Mouse (Mus musculus) lung, embryonic 14.5 days (tissue): ENCODE measurements around the gene Fam184a. TPM values are rescaled to one million over a fixed set of nuclear protein-coding genes. Genes with fewer than 3 reads are reported as not detected.

Experiments
- ATAC-seq: fragments of 200-750 bp; cut with Nextera tagmentation; 2 replicates; pipeline ENCODE4 v1.8.0; 2017; ENCODE audit warnings: mild to moderate bottlenecking, moderate TSS enrichment, moderate library complexity; ENCODE audit not compliant: insufficient read depth
- DNase-seq: peaks from one replicate; pipeline ENCODE4 v3.0.0-alpha.2; 2015
- H3K27ac ChIP-seq: fragments of 300-500 bp; sonication (generic); 2 replicates; pipeline ENCODE4 v1.5.1; 2014; ENCODE audit warnings: low read depth, mild to moderate bottlenecking, moderate library complexity
- H3K27me3 ChIP-seq: fragments of 300-500 bp; sonication (generic); 2 replicates; pipeline ENCODE4 v1.6.1; 2014; ENCODE audit warnings: low read length, control low read depth; ENCODE audit not compliant: insufficient read depth
- H3K36me3 ChIP-seq: fragments of 300-500 bp; sonication (generic); 2 replicates; pipeline ENCODE4 v1.6.1; 2014; ENCODE audit warnings: control low read depth; ENCODE audit not compliant: insufficient read depth
- H3K4me1 ChIP-seq: fragments of 300-500 bp; sonication (generic); 2 replicates; pipeline ENCODE4 v1.6.1; 2014; ENCODE audit warnings: antibody characterized with exemption, control low read depth; ENCODE audit not compliant: insufficient read depth
- H3K4me2 ChIP-seq: fragments of 300-500 bp; sonication (generic); 2 replicates; pipeline ENCODE4 v1.6.1; 2014; ENCODE audit warnings: mild to moderate bottlenecking
- H3K4me3 ChIP-seq: fragments of 300-500 bp; sonication (generic); 2 replicates; pipeline ENCODE4 v1.5.1; 2014; ENCODE audit warnings: low read depth, low read length
- H3K9ac ChIP-seq: fragments of 300-500 bp; sonication (generic); 2 replicates; pipeline ENCODE4 v1.6.1; 2014
- H3K9me3 ChIP-seq: fragments of 300-500 bp; sonication (generic); 2 replicates; pipeline ENCODE4 v1.6.1; 2016; ENCODE audit warnings: low read depth, low read length, control low read depth
- CTCF ChIP-seq: IDR thresholded peaks from 2 replicates; pipeline ENCODE4 v1.5.1; 2016; ENCODE audit warnings: antibody characterized with exemption, low read depth
- WGBS: fragments of 180-500 bp; shearing (Covaris S2); extraction: QIAGEN DNeasy Blood & Tissue Kit; methylation state at CpG from one replicate; pipeline ENCODE4 v1.1.7; 2014; 5-methylcytosine and 5-hydroxymethylcytosine counted together
- polyA plus RNA-seq: library from polyadenylated mRNA; unstranded; fragments of >200 nt; fragmentation: Nextera tagmentation; extraction: Ambion mirVana; gene quantifications from 2 replicates; pipeline ENCODE4 v1.2.1, GENCODE M21; 2014

Fam184a gene
- polyA plus RNA-seq, 1 experiment from 2014 or later, result 3.1 TPM

GRCm38 (mm10) chr10:53598821-53599220, 152.1 kb downstream of the Fam184a start:
- TF ChIP-seq CTCF, result no peak
- 51% methylated on average over 5 of the region's 5 CpGs for WGBS
- H3K4me2 ChIP-seq, result peak overlapping the region; percentile 79
- H3K9ac ChIP-seq, result no peak overlapping the region
- H3K27ac ChIP-seq, result no peak overlapping the region; the same call in 1 of the 2 replicates
- H3K27me3 ChIP-seq, result no peaks in the 10 kb centered on the region
- H3K9me3 ChIP-seq, result no peaks in the 10 kb centered on the region
- DNase-seq (peak; percentile 44), ATAC-seq (no peak)
- peaks cover 40% of the 10 kb centered on the region for H3K36me3 ChIP-seq
- H3K4me1 ChIP-seq, result peaks cover 9% of the 10 kb centered on the region
- peak overlapping the region; percentile 92 for H3K4me3 ChIP-seq

- Histone ChIP-seq H3K9me3 (no peaks in the 10 kb centered on the region), H3K27ac (peak overlapping the region; percentile 100), H3K4me2 (peak overlapping the region; percentile 79), H3K9ac (peak overlapping the region; percentile 98), H3K27me3 (no peaks in the 10 kb centered on the region), H3K36me3 (peaks cover 25% of the 10 kb centered on the region), H3K4me1 (peaks cover 9% of the 10 kb centered on the region), H3K4me3 (peak overlapping the region; percentile 92)
- DNase-seq, result peak; percentile 65
- TF ChIP-seq CTCF, result no peak
- under 1% methylated on average over 95 of the region's 99 CpGs for WGBS
- peak; percentile 16; the same call in 1 of the 2 replicates for ATAC-seq
Observed at GRCm38 (mm10) chr10:53597121-53597881, 153.6 kb downstream of the Fam184a start.

- peak; percentile 74 for TF ChIP-seq CTCF
- Histone ChIP-seq H3K4me1 (peaks cover 9% of the 10 kb centered on the region), H3K4me2 (peak within 1 kb of the TSS; percentile 79), H3K4me3 (peak within 1 kb of the TSS; percentile 92), H3K27me3 (no peaks in the 10 kb centered on the region), H3K9ac (peak within 1 kb of the TSS; percentile 98), H3K36me3 (peaks cover 20% of the 10 kb centered on the region), H3K27ac (peak within 1 kb of the TSS; percentile 100), H3K9me3 (no peaks in the 10 kb centered on the region)
- under 1% methylated on average over 48 of the region's 52 CpGs for WGBS
- peak; percentile 99 for ATAC-seq
- DNase-seq, result peak; percentile 98
Observed at GRCm38 (mm10) chr10:53596677-53597120, 154.2 kb downstream of the Fam184a start, which contains the start of gene Asf1a. TSS of gene Asf1a (plus strand) at chr10:53596757.

GRCm38 (mm10) chr10:53595744-53596676, 154.9 kb downstream of the Fam184a start:
- DNase-seq (peak; percentile 50), ATAC-seq (peak; percentile 94)
- H3K27ac ChIP-seq, result peak overlapping the region; percentile 98
- H3K4me3 ChIP-seq, result peak overlapping the region; percentile 92
- H3K36me3 ChIP-seq, result peaks cover 19% of the 10 kb centered on the region
- no peak for TF ChIP-seq CTCF
- 3% methylated on average over 26 of the region's 27 CpGs for WGBS
- no peaks in the 10 kb centered on the region for H3K9me3 ChIP-seq
- peak overlapping the region; percentile 79 for H3K4me2 ChIP-seq
- peaks cover 9% of the 10 kb centered on the region for H3K4me1 ChIP-seq
- H3K9ac ChIP-seq, result peak overlapping the region; percentile 71
- no peaks in the 10 kb centered on the region for H3K27me3 ChIP-seq

DNA sequence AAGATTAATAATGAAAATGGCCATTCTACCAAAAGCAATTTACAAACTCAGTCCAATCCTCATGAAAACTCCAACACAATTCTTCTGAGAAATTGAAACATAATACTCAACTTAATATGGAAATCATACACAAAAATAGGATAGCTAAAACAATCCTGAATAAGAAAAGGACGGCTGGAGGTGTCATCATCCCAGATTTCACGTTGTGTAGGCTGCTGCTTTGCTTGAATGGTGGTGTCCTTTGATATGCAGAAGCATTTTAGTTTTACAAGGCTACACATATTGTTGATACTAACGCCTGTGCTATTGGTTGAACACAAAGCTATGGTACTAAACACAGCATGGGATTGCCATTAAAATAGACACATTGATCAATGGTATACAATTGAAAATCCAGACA, 165.1 kb downstream of the Fam184a start:
- no peak overlapping the region for H3K27ac ChIP-seq
- H3K36me3 ChIP-seq, result no peaks in the 10 kb centered on the region
- no peak for TF ChIP-seq CTCF
- ATAC-seq (no peak), DNase-seq (no peak)
- H3K4me2 ChIP-seq, result no peak overlapping the region
- no peaks in the 10 kb centered on the region for H3K27me3 ChIP-seq
- H3K9ac ChIP-seq, result no peak overlapping the region
- 71% methylated on average over 3 of the region's 3 CpGs for WGBS
- H3K4me1 ChIP-seq, result no peaks in the 10 kb centered on the region; the same call in 1 of the 2 replicates
- no peaks in the 10 kb centered on the region for H3K9me3 ChIP-seq
- H3K4me3 ChIP-seq, result no peak overlapping the region

Other genes starting within 250 kb of the Fam184a start
- 139 and 140 TPM in 2 replicates for gene Asf1a, start 154.4 kb downstream of the Fam184a start, polyA plus RNA-seq
- 13.5 and 15.7 TPM in 2 replicates for gene Mcm9, start 120.7 kb downstream of the Fam184a start, polyA plus RNA-seq